Mouse (Mus musculus): ENCODE data around the gene Olfr479.
"Not testable (repeated sequence)": the region's sequence is repeated elsewhere in the genome, so short reads cannot be mapped to it uniquely, and the experiment has no call there.

The Olfr479 gene

GRCm38 (mm10) chr7:108050393-108050792, at the start of gene Olfr479:
Olfr479 (plus strand) TSS chr7:108050693.
- DNase-seq (ENCODE audit: low read depth, low spot score), result no peak

GRCm38 (mm10) chr7:108014256-108014655, 36.2 kb upstream of the Olfr479 start:
- not testable (repeated sequence) for DNase-seq (ENCODE audit: low read depth, low spot score)

GRCm38 (mm10) chr7:108033889-108034288, 16.6 kb upstream of the Olfr479 start, which contains the start of gene Olfr478:
Olfr478 (minus strand) TSS chr7:108033989.
- no peak for DNase-seq (ENCODE audit: low read depth, low spot score)

- DNase-seq (ENCODE audit: low read depth, low spot score), result no peak
Observed at GRCm38 (mm10) chr7:108067246-108067645, 16.8 kb downstream of the Olfr479 start, which contains the start of gene Olfr480. Olfr480 (minus strand) TSS chr7:108067346.

GRCm38 (mm10) chr7:108079555-108079954, 29.1 kb downstream of the Olfr479 start, which contains the start of gene Olfr481:
Olfr481 (plus strand) TSS chr7:108079855.
- DNase-seq (ENCODE audit: low read depth, low spot score), result no peak

GRCm38 (mm10) chr7:108097486-108097885, 47.0 kb downstream of the Olfr479 start, which contains the start of gene Olfr482:
Olfr482 (minus strand) TSS chr7:108097586.
- DNase-seq (ENCODE audit: low read depth, low spot score), result no peak

- no peak for DNase-seq (ENCODE audit: low read depth, low spot score)
Observed at GRCm38 (mm10) chr7:108100549-108100948, 50.1 kb downstream of the Olfr479 start, which contains the start of gene Olfr483. Olfr483 (plus strand) TSS chr7:108100849.
